Mouse (Mus musculus) kidney, adult 2 months (tissue): ENCODE measurements at regions not wholly inside any gene's neighbourhood (a gene's known extent, or its start where the extent isn't known, plus 50 kb on each side); places are given as distances from the start of the nearest gene placed in this dataset.

ENCODE experiments used
- DNase-seq: peaks from one replicate; pipeline ENCODE4 v3.0.0; 2021
- H3K27ac ChIP-seq: fragments of 200-500 bp; 2 replicates; pipeline ENCODE4 v1.5.1; 2012; ENCODE audit warnings: low read depth, low read length, control low read depth, inconsistent platforms; ENCODE audit not compliant: insufficient read depth
- H3K27me3 ChIP-seq: fragments of 200-500 bp; replicated peaks from 2 replicates; pipeline ENCODE4 v1.6.1; 2012; ENCODE audit warnings: mild to moderate bottlenecking, moderate library complexity, low read length, inconsistent platforms; ENCODE audit not compliant: control insufficient read depth, insufficient read depth
- H3K36me3 ChIP-seq: fragments of 200-500 bp; 2 replicates; pipeline ENCODE4 v1.6.1; 2012; ENCODE audit warnings: mild to moderate bottlenecking, moderate library complexity, low read length, inconsistent platforms; ENCODE audit not compliant: control insufficient read depth, insufficient read depth
- H3K4me1 ChIP-seq: fragments of 200-500 bp; 2 replicates; pipeline ENCODE4 v1.6.1; 2011; ENCODE audit warnings: low read length; ENCODE audit not compliant: control insufficient read depth, insufficient read depth
- H3K4me3 ChIP-seq: fragments of 200-500 bp; 2 replicates; pipeline ENCODE4 v1.5.1; 2011; ENCODE audit warnings: mild to moderate bottlenecking, low read depth, low read length, control low read depth; ENCODE audit not compliant: insufficient read depth
- CTCF ChIP-seq: fragments of 200-500 bp; conservative IDR thresholded peaks from 2 replicates; pipeline ENCODE4 v1.5.1; 2011; ENCODE audit warnings: low read depth, mild to moderate bottlenecking, control low read depth, low read length, moderate library complexity, mixed read lengths; ENCODE audit not compliant: insufficient read depth, insufficient read length
- POLR2A ChIP-seq: fragments of 200-500 bp; IDR thresholded peaks from one replicate; pipeline ENCODE4 v1.6.1; 2011; ENCODE audit warnings: low read depth, low read length, control low read depth
- WGBS: fragments of 180-500 bp; shearing (Covaris S2); methylation state at CpG from one replicate; pipeline ENCODE4 v1.1.7; 2018; 5-methylcytosine and 5-hydroxymethylcytosine counted together

GRCm38 (mm10) chr13:119351346-119351745 is 77.1 kb upstream of the Paip1 start:
- Histone ChIP-seq H3K27ac (no peak overlapping the region), H3K27me3 (no peaks in the 10 kb centered on the region), H3K4me3 (no peak overlapping the region), H3K4me1 (no peaks in the 10 kb centered on the region), H3K36me3 (peaks cover 6% of the 10 kb centered on the region)
- no peak for DNase-seq
- TF ChIP-seq POLR2A (no peak), CTCF (no peak)
- WGBS, result 45% methylated on average over 13 of the region's 13 CpGs

DNA sequence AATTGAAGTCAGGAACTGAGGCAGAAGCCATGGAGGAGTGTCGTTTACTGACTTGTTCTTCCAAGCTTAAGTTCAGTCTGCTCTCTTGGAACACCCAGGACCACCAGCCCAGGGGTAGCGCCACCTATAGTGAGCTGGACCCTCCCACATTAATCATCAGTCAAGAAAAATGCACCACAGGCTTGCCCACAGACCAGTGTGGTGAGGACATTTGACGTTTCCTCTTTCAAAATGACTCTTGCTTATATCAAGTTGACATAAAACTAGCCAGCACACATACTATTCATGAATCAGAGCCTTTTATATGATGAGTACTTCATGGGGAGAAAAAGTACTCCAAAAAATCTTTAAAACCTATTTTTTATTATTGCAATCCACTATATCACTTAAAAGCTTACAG is 69.7 kb upstream of the Paip1 start:
- TF ChIP-seq CTCF (no peak), POLR2A (no peak)

GRCm38 (mm10) chr13:119363379-119363778 is 65.0 kb upstream of the Paip1 start:
- Histone ChIP-seq H3K27ac (no peak overlapping the region), H3K36me3 (peaks cover 7% of the 10 kb centered on the region), H3K4me3 (no peak overlapping the region), H3K4me1 (no peaks in the 10 kb centered on the region), H3K27me3 (no peaks in the 10 kb centered on the region)
- 47% methylated on average over 3 of the region's 3 CpGs for WGBS
- TF ChIP-seq CTCF (no peak), POLR2A (no peak)
- DNase-seq, result peak; percentile 33

More for the DNA sequence above, 69.7 kb upstream of the Paip1 start:
- Histone ChIP-seq H3K27ac (no peak overlapping the region), H3K27me3 (no peaks in the 10 kb centered on the region), H3K4me1 (no peaks in the 10 kb centered on the region), H3K4me3 (no peak overlapping the region), H3K36me3 (peaks cover 3% of the 10 kb centered on the region)
- no peak for DNase-seq
- WGBS, result 81% methylated on average over 3 of the region's 3 CpGs

DNA sequence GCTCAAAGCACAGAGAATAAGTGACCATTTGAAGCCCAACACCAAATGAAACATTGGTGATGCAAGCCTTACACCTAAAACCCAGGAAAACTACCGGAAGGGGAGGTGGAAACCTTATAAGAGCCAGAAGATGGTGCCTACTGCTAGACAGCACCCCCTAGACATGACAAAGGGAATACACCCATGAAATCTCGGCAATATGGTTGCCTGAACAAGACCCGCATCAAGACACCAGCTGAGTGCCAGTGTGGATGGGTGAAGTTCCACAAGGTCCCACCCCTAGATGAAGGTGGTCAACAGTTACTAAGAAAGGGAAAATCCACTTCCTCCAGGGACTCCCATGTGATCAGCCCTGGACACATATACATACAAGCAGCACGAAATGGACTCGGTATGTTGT is 64.2 kb upstream of the Paip1 start:
- Histone ChIP-seq H3K27ac (no peak overlapping the region), H3K36me3 (peaks cover 11% of the 10 kb centered on the region), H3K4me1 (no peaks in the 10 kb centered on the region), H3K27me3 (no peaks in the 10 kb centered on the region), H3K4me3 (no peak overlapping the region)
- TF ChIP-seq CTCF (no peak), POLR2A (no peak)
- DNase-seq, result no peak
- 87% methylated on average over 5 of the region's 5 CpGs for WGBS

GRCm38 (mm10) chr13:119367544-119367943 is 60.9 kb upstream of the Paip1 start:
- WGBS, result 73% methylated on average over 5 of the region's 5 CpGs
- no peak overlapping the region for H3K27ac ChIP-seq
- H3K36me3 ChIP-seq, result peaks cover 14% of the 10 kb centered on the region
- no peak overlapping the region for H3K4me3 ChIP-seq
- TF ChIP-seq CTCF, result no peak
- TF ChIP-seq POLR2A, result no peak
- H3K27me3 ChIP-seq, result no peaks in the 10 kb centered on the region
- DNase-seq, result no peak
- H3K4me1 ChIP-seq, result no peaks in the 10 kb centered on the region

GRCm38 (mm10) chr13:119378404-119379037 is 49.9 kb upstream of the Paip1 start:
- DNase-seq, result peak; percentile 75
- no peak overlapping the region for H3K27ac ChIP-seq
- H3K36me3 ChIP-seq, result peaks cover 2% of the 10 kb centered on the region; the same call in 1 of the 2 replicates
- H3K27me3 ChIP-seq, result no peaks in the 10 kb centered on the region
- H3K4me1 ChIP-seq, result no peaks in the 10 kb centered on the region
- no peak overlapping the region for H3K4me3 ChIP-seq
- TF ChIP-seq CTCF (peak; percentile 76), POLR2A (no peak)
- WGBS, result 51% methylated on average over 5 of the region's 5 CpGs
